26 mouse cellular contexts compared by ENCODE assay signal in genomic region chr11:95644381-95644780, GRCm38 (mm10). TPM values are rescaled to one million over a fixed set of nuclear protein-coding genes. Genes with fewer than 3 reads are reported as not detected.
A peak's percentile ranks its signal among the peaks of the same experiment; 100 is the strongest.
DNase-seq lines count a peak whose midpoint lies in the region; ATAC-seq lines count a peak whose summit lies in the region.
"Had no signal": no experiment of that assay in that cellular context is flagged by ENCODE, and none has a peak within 500 bp of the region (broad histone marks: within the 10 kb centered on the region; RNA-seq: fewer than 3 reads in every experiment).

No protein-coding gene starts in this region.

- H3K4me3 ChIP-seq in kidney, embryonic 16.5 days (ENCODE audit: low read length): no peak overlapping the region
- no peak overlapping the region; the same call in 1 of the 2 replicates for H3K4me3 ChIP-seq in embryonic facial prominence, embryonic 10.5 days
- H3K4me3 ChIP-seq: erythroblast, embryonic 14.5 days; forebrain, embryonic 12.5 days; midbrain, embryonic 12.5 days had no signal

- no peak overlapping the region for H3K27ac ChIP-seq in kidney, embryonic 16.5 days (ENCODE audit: low read length)
- H3K27ac ChIP-seq in embryonic facial prominence, embryonic 10.5 days (replicated peaks): peak overlapping the region; percentile 45
- H3K27ac ChIP-seq: forebrain, embryonic 12.5 days; hindbrain, embryonic 14.5 days; limb, embryonic 12.5 days; midbrain, embryonic 12.5 days had no signal

- no peaks in the 10 kb centered on the region for H3K9me3 ChIP-seq in kidney, embryonic 16.5 days (ENCODE audit: low read length)
- H3K9me3 ChIP-seq in embryonic facial prominence, embryonic 10.5 days: no peaks in the 10 kb centered on the region
- H3K9me3 ChIP-seq: forebrain, embryonic 12.5 days; limb, embryonic 12.5 days; midbrain, embryonic 12.5 days had no signal

- peaks cover 48% of the 10 kb centered on the region for H3K4me1 ChIP-seq in kidney, embryonic 16.5 days (ENCODE audit: insufficient read depth, low read length)
- H3K4me1 ChIP-seq in embryonic facial prominence, embryonic 10.5 days: peaks cover 100% of the 10 kb centered on the region

- peaks cover 23% of the 10 kb centered on the region for H3K27me3 ChIP-seq in kidney, embryonic 16.5 days (ENCODE audit: insufficient read depth, low read length)
- peaks cover 89% of the 10 kb centered on the region for H3K27me3 ChIP-seq in embryonic facial prominence, embryonic 10.5 days (replicated peaks; ENCODE audit: low read depth, poor library complexity, severe bottlenecking)

- 69% methylated on average over 7 of the region's 7 CpGs for WGBS in kidney, embryonic 16.5 days
- 56% methylated on average over 7 of the region's 7 CpGs for WGBS in embryonic facial prominence, embryonic 10.5 days

- H3K4me2 ChIP-seq in kidney, embryonic 16.5 days (replicated peaks; ENCODE audit: low read depth, low read length): no peak overlapping the region
- H3K4me2 ChIP-seq: hindbrain, embryonic 14.5 days; liver, embryonic 11.5 days had no signal

- 0 out of 2 replicates have a peak overlapping the region, but pooled peaks have one; percentile 6 for H3K9ac ChIP-seq in kidney, embryonic 16.5 days (replicated peaks; ENCODE audit: low read length)
- H3K9ac ChIP-seq: midbrain, embryonic 12.5 days had no signal

- no peak for ATAC-seq in kidney, embryonic 16.5 days (ENCODE audit: low FRiP score, low TSS enrichment)
- ATAC-seq: CD4-positive, CD25-positive, alpha-beta regulatory T cell, adult 4 months; inflammation-experienced regulatory T-cells, adult 6 months had no signal

- DNase-seq in kidney, postnatal 25 days: no peak
- DNase-seq in 3134 (ENCODE audit: extremely low read depth, insufficient read length, low spot score) (peak; percentile 85), 3T3-L1 (ENCODE audit: low read depth, low spot score) (peak; percentile 41)
- no peak for DNase-seq in embryonic facial prominence, embryonic 10.5 days (ENCODE audit: low spot score)
- DNase-seq in cerebellum, adult 8-10 months: no peak
- DNase-seq in thymus, postnatal 25 days: no peak
- no peak for DNase-seq in adrenal gland, postnatal 10 days
- DNase-seq: adrenal gland, adult 8-10 months; cerebellum, adult 11 months; cerebellum, adult 9-11 months; embryo, embryonic 11 days; gastrocnemius, postnatal 10 days; heart, postnatal 36 days; kidney, adult 8-10 months; kidney, postnatal 14 days; lung, postnatal 36 days had no signal

- H3K36me3 ChIP-seq in kidney, embryonic 16.5 days (ENCODE audit: insufficient read depth, low read length): no peaks in the 10 kb centered on the region
- no peaks in the 10 kb centered on the region for H3K36me3 ChIP-seq in embryonic facial prominence, embryonic 10.5 days (replicated peaks)
- H3K36me3 ChIP-seq: forebrain, embryonic 12.5 days; limb, embryonic 12.5 days; midbrain, embryonic 12.5 days had no signal

RNA-seq across cellular contexts. Expression of gene Phb, which starts 22.4 kb away (rescaled TPM):
- 258 and 288 TPM in 2 replicates for polyA plus RNA-seq in kidney, embryonic 16.5 days (2015; fragmentation: Nextera tagmentation; extraction: Ambion mirVana)
- 309 and 312 TPM in 2 replicates for polyA plus RNA-seq in embryonic facial prominence, embryonic 10.5 days (2016; fragmentation: Nextera tagmentation; extraction: Ambion mirVana)
- 100 to 1,000 TPM; 341 to 361 TPM for total RNA-seq in adrenal gland, postnatal 10 days (2021)

RNA-seq across cellular contexts. Expression of gene Ngfr, which starts 56.8 kb away (rescaled TPM):
- polyA plus RNA-seq in kidney, embryonic 16.5 days (2015; fragmentation: Nextera tagmentation; extraction: Ambion mirVana): 29.7 and 29.9 TPM in 2 replicates
- polyA plus RNA-seq in embryonic facial prominence, embryonic 10.5 days (2016; fragmentation: Nextera tagmentation; extraction: Ambion mirVana): 21.7 and 23.5 TPM in 2 replicates
- 10 to 100 TPM; 12.6 to 23.8 TPM for total RNA-seq in adrenal gland, postnatal 10 days (2021)
- total RNA-seq: granulocyte monocyte progenitor cell, adult 5-6 weeks had no signal
- polyA plus RNA-seq: CD4-positive, CD25-positive, alpha-beta regulatory T cell, adult 4 months; inflammation-experienced regulatory T-cells, adult 6 months had no signal

Comparison
In these comparisons a context has a peak if more than half of its experiments do, and no peak if none do; other contexts are left out.
1. DNase-seq: peak in 3134 (single experiment) and 3T3-L1 (single experiment); none in kidney, postnatal 25 days (0 of 2), embryonic facial prominence, embryonic 10.5 days (single experiment), cerebellum, adult 8-10 months (single experiment), thymus, postnatal 25 days (single experiment) and adrenal gland, postnatal 10 days (single experiment).